Comparison of ENCODE assay signal across 20 mouse cellular contexts in genomic region chr16:96348766-96349165, GRCm38 (mm10).
DNase-seq lines count a peak whose midpoint lies in the region; ATAC-seq and TF ChIP-seq lines count a peak whose summit lies in the region.
"Had no signal": no experiment of that assay in that cellular context is flagged by ENCODE, and none has a peak within 500 bp of the region (broad histone marks: within the 10 kb centered on the region; RNA-seq: fewer than 3 reads in every experiment).

No protein-coding gene starts in this region.

- TF ChIP-seq POLR2A in lung, adult 2 months (IDR thresholded peaks at IDR 0.05; ENCODE audit: borderline replicate concordance, extremely low read depth, low read depth, low read length) = no peak

- no peak overlapping the region for H3K4me2 ChIP-seq in hindbrain, embryonic 12.5 days (replicated peaks)
- peak overlapping the region; percentile 29 for H3K4me2 ChIP-seq in kidney, embryonic 15.5 days
- peak overlapping the region; percentile 8; the same call in 1 of the 2 replicates for H3K4me2 ChIP-seq in lung, postnatal 0 days (replicated peaks; ENCODE audit: low read depth, low read length)
- H3K4me2 ChIP-seq in forebrain, postnatal 0 days (ENCODE audit: low read depth) = no peak overlapping the region
- H3K4me2 ChIP-seq: forebrain, embryonic 13.5 days; heart, embryonic 12.5 days had no signal

- DNase-seq in hindbrain, embryonic 10.5 days (ENCODE audit: low spot score) = no peak
- no peak for DNase-seq in kidney, adult 9 months
- DNase-seq in lung, postnatal 0 days (ENCODE audit: low spot score) = no peak
- DNase-seq in lung, adult 2 months = no peak
- no peak for DNase-seq in limb, embryonic 10.5 days (ENCODE audit: low spot score)
- no peak for DNase-seq in forebrain, postnatal 0 days
- DNase-seq: adrenal gland, adult 8-10 months; adrenal gland, postnatal 36 days; B cell, adult 2 months; cerebellum, adult 2 months; cerebellum, postnatal 10 days; gastrocnemius, adult 2 months; gastrocnemius, postnatal 25 days had no signal

- no peaks in the 10 kb centered on the region for H3K36me3 ChIP-seq in hindbrain, embryonic 12.5 days
- no peaks in the 10 kb centered on the region for H3K36me3 ChIP-seq in hindbrain, embryonic 10.5 days
- no peaks in the 10 kb centered on the region for H3K36me3 ChIP-seq in kidney, embryonic 15.5 days
- no peaks in the 10 kb centered on the region for H3K36me3 ChIP-seq in lung, postnatal 0 days (ENCODE audit: insufficient read depth, low read length)
- H3K36me3 ChIP-seq in limb, embryonic 10.5 days = no peaks in the 10 kb centered on the region
- no peaks in the 10 kb centered on the region for H3K36me3 ChIP-seq in forebrain, postnatal 0 days (ENCODE audit: insufficient read depth)
- H3K36me3 ChIP-seq: embryonic facial prominence, embryonic 10.5 days; G1E; heart, embryonic 12.5 days had no signal

- H3K27me3 ChIP-seq in hindbrain, embryonic 12.5 days = no peaks in the 10 kb centered on the region
- H3K27me3 ChIP-seq in hindbrain, embryonic 10.5 days (ENCODE audit: insufficient read depth, poor library complexity, severe bottlenecking) = 0 out of 2 replicates have a peak, but pooled peaks cover 3% of the 10 kb centered on the region
- no peaks in the 10 kb centered on the region for H3K27me3 ChIP-seq in kidney, embryonic 15.5 days
- no peaks in the 10 kb centered on the region for H3K27me3 ChIP-seq in lung, postnatal 0 days (replicated peaks; ENCODE audit: insufficient read depth, low read length)
- H3K27me3 ChIP-seq in limb, embryonic 10.5 days (ENCODE audit: low read depth, poor library complexity, severe bottlenecking) = no peaks in the 10 kb centered on the region
- H3K27me3 ChIP-seq in forebrain, postnatal 0 days (ENCODE audit: insufficient read depth, low read length) = no peaks in the 10 kb centered on the region
- H3K27me3 ChIP-seq: forebrain, embryonic 13.5 days had no signal

- 72% methylated on average over 5 of the region's 5 CpGs for WGBS in hindbrain, embryonic 12.5 days
- WGBS in hindbrain, embryonic 10.5 days = 85% methylated on average over 5 of the region's 5 CpGs
- WGBS in kidney, embryonic 15.5 days = 47% methylated on average over 5 of the region's 5 CpGs
- WGBS in lung, postnatal 0 days = 60% methylated on average over 5 of the region's 5 CpGs
- 60% methylated on average over 5 of the region's 5 CpGs for WGBS in lung, adult 2 months
- 80% methylated on average over 5 of the region's 5 CpGs for WGBS in limb, embryonic 10.5 days
- WGBS in forebrain, postnatal 0 days = 86% methylated on average over 5 of the region's 5 CpGs

- no peaks in the 10 kb centered on the region for H3K9me3 ChIP-seq in hindbrain, embryonic 12.5 days (replicated peaks)
- no peaks in the 10 kb centered on the region for H3K9me3 ChIP-seq in hindbrain, embryonic 10.5 days
- H3K9me3 ChIP-seq in kidney, embryonic 15.5 days (replicated peaks) = no peaks in the 10 kb centered on the region
- H3K9me3 ChIP-seq in lung, postnatal 0 days (ENCODE audit: low read length) = no peaks in the 10 kb centered on the region
- no peaks in the 10 kb centered on the region for H3K9me3 ChIP-seq in limb, embryonic 10.5 days (replicated peaks)
- no peaks in the 10 kb centered on the region for H3K9me3 ChIP-seq in forebrain, postnatal 0 days (ENCODE audit: low read length)
- H3K9me3 ChIP-seq: embryonic facial prominence, embryonic 10.5 days; forebrain, embryonic 13.5 days; heart, embryonic 12.5 days had no signal

- H3K27ac ChIP-seq in hindbrain, embryonic 12.5 days = peak overlapping the region; percentile 35; the same call in 1 of the 2 replicates
- H3K27ac ChIP-seq in hindbrain, embryonic 10.5 days = no peak overlapping the region
- peak overlapping the region; percentile 0; the same call in 1 of the 2 replicates for H3K27ac ChIP-seq in kidney, embryonic 15.5 days
- no peak overlapping the region for H3K27ac ChIP-seq in lung, postnatal 0 days (ENCODE audit: low read length)
- peak overlapping the region; percentile 70 for H3K27ac ChIP-seq in limb, embryonic 10.5 days
- H3K27ac ChIP-seq in forebrain, postnatal 0 days (ENCODE audit: low read depth, low read length) = no peak overlapping the region
- H3K27ac ChIP-seq: embryonic facial prominence, embryonic 10.5 days; forebrain, embryonic 13.5 days; gastrocnemius, adult 2 months had no signal

- no peak overlapping the region for H3K4me3 ChIP-seq in hindbrain, embryonic 12.5 days
- H3K4me3 ChIP-seq in hindbrain, embryonic 10.5 days = no peak overlapping the region
- 0 out of 2 replicates have a peak overlapping the region, but pooled peaks have one; percentile 1 for H3K4me3 ChIP-seq in kidney, embryonic 15.5 days (replicated peaks)
- no peak overlapping the region for H3K4me3 ChIP-seq in lung, postnatal 0 days (ENCODE audit: low read depth, low read length)
- no peak overlapping the region for H3K4me3 ChIP-seq in lung, adult 2 months (replicated peaks; ENCODE audit: extremely low read depth, low read depth, low read length)
- H3K4me3 ChIP-seq in limb, embryonic 10.5 days = no peak overlapping the region
- H3K4me3 ChIP-seq in forebrain, postnatal 0 days (ENCODE audit: low read depth, low read length) = no peak overlapping the region
- H3K4me3 ChIP-seq: embryonic facial prominence, embryonic 10.5 days; forebrain, embryonic 13.5 days; gastrocnemius, adult 2 months; heart, embryonic 12.5 days had no signal

- no peak overlapping the region for H3K9ac ChIP-seq in hindbrain, embryonic 12.5 days
- H3K9ac ChIP-seq in kidney, embryonic 15.5 days = no peak overlapping the region
- H3K9ac ChIP-seq in lung, postnatal 0 days (replicated peaks; ENCODE audit: low read depth) = no peak overlapping the region
- no peak overlapping the region for H3K9ac ChIP-seq in forebrain, postnatal 0 days
- H3K9ac ChIP-seq: forebrain, embryonic 13.5 days; heart, embryonic 12.5 days had no signal

- ATAC-seq in hindbrain, embryonic 12.5 days (ENCODE audit: low FRiP score) = no peak
- peak; percentile 37; the same call in 1 of the 2 replicates for ATAC-seq in kidney, embryonic 15.5 days (replicated peaks; ENCODE audit: low FRiP score)
- peak; percentile 18; the same call in 1 of the 2 replicates for ATAC-seq in lung, postnatal 0 days
- ATAC-seq in forebrain, postnatal 0 days = no peak
- ATAC-seq: CD4-positive, CD25-positive, alpha-beta regulatory T cell, adult 4 months; forebrain, embryonic 13.5 days had no signal

- TF ChIP-seq CTCF in lung, postnatal 0 days (IDR thresholded peaks at IDR 0.05) = no peak
- no peak for TF ChIP-seq CTCF in lung, adult 2 months (IDR thresholded peaks at IDR 0.05; ENCODE audit: insufficient read depth, low read length)
- no peak for TF ChIP-seq CTCF in forebrain, postnatal 0 days (IDR thresholded peaks at IDR 0.05; ENCODE audit: low read depth)

- no peak for TF ChIP-seq EP300 in lung, postnatal 0 days (IDR thresholded peaks at IDR 0.05)

- peaks cover 3% of the 10 kb centered on the region; the same call in 1 of the 2 replicates for H3K4me1 ChIP-seq in hindbrain, embryonic 12.5 days
- H3K4me1 ChIP-seq in hindbrain, embryonic 10.5 days (replicated peaks) = peaks cover 22% of the 10 kb centered on the region; the same call in 1 of the 2 replicates
- peaks cover 22% of the 10 kb centered on the region for H3K4me1 ChIP-seq in kidney, embryonic 15.5 days
- H3K4me1 ChIP-seq in lung, postnatal 0 days (ENCODE audit: insufficient read depth, low read depth, low read length) = no peaks in the 10 kb centered on the region
- H3K4me1 ChIP-seq in lung, adult 2 months (ENCODE audit: control insufficient read depth, insufficient read depth, low read length) = peaks cover 5% of the 10 kb centered on the region; the same call in 1 of the 2 replicates
- peaks cover 19% of the 10 kb centered on the region for H3K4me1 ChIP-seq in limb, embryonic 10.5 days
- no peaks in the 10 kb centered on the region for H3K4me1 ChIP-seq in forebrain, postnatal 0 days (ENCODE audit: insufficient read depth)

Comparison
In these comparisons a context has a peak if more than half of its experiments do, and no peak if none do; other contexts are left out.
1. H3K27ac ChIP-seq: peak in hindbrain, embryonic 12.5 days (single experiment), kidney, embryonic 15.5 days (single experiment) and limb, embryonic 10.5 days (single experiment); none in hindbrain, embryonic 10.5 days (single experiment), lung, postnatal 0 days (single experiment) and forebrain, postnatal 0 days (single experiment).
2. ATAC-seq: peak in kidney, embryonic 15.5 days (single experiment) and lung, postnatal 0 days (single experiment); none in hindbrain, embryonic 12.5 days (single experiment) and forebrain, postnatal 0 days (single experiment).
3. H3K4me2 ChIP-seq: peak in kidney, embryonic 15.5 days (single experiment) and lung, postnatal 0 days (single experiment); none in hindbrain, embryonic 12.5 days (single experiment) and forebrain, postnatal 0 days (single experiment).